Mouse (Mus musculus) MEL (cell line): Measurements from ENCODE around the gene Myo1e.

Experiments
- CHD2 ChIP-seq: IDR thresholded peaks from 2 replicates; pipeline ENCODE4 v1.6.1; 2011; ENCODE audit warnings: low read length, improper control_type of control experiment
- CTCF ChIP-seq, 3 experiments: IDR thresholded peaks in 2 of 3; conservative IDR thresholded peaks in 1 of 3; 2 replicates each; pipeline ENCODE4 v1.5.1; 2011 to 2012; ENCODE audit warnings: low read length in 3 of 3, low read depth in 2 of 3, mild to moderate bottlenecking in 2 of 3, improper control_type of control experiment in 1 of 3, inconsistent platforms in 1 of 3, mixed read lengths in 1 of 3, moderate library complexity in 1 of 3; ENCODE audit not compliant: control insufficient read depth in 1 of 3, insufficient read depth in 1 of 3, poor library complexity in 1 of 3, severe bottlenecking in 1 of 3
- EP300 ChIP-seq, 2 experiments: IDR thresholded peaks; 2 replicates each; pipeline ENCODE4 v1.6.1; 2011; ENCODE audit warnings: improper control_type of control experiment in 2 of 2, low read length in 2 of 2, low read depth in 1 of 2, mild to moderate bottlenecking in 1 of 2
- ETS1 ChIP-seq: IDR thresholded peaks from 2 replicates; pipeline ENCODE4 v1.6.1; 2012; ENCODE audit warnings: low read depth, mild to moderate bottlenecking, inconsistent platforms, low read length, improper control_type of control experiment, moderate library complexity
- GATA1 ChIP-seq: IDR thresholded peaks from 2 replicates; pipeline ENCODE4 v1.6.1; 2011; ENCODE audit warnings: low read depth, low read length, improper control_type of control experiment
- KAT2A ChIP-seq: conservative IDR thresholded peaks from 2 replicates; pipeline ENCODE4 v1.6.1; 2012; ENCODE audit warnings: low read depth, low read length, improper control_type of control experiment, inconsistent platforms
- MAFK ChIP-seq: IDR thresholded peaks from 2 replicates; pipeline ENCODE4 v1.6.1; 2011; ENCODE audit warnings: low read depth, mild to moderate bottlenecking, low read length, improper control_type of control experiment, borderline replicate concordance
- MAZ ChIP-seq: IDR thresholded peaks from 2 replicates; pipeline ENCODE4 v1.6.1; 2012; ENCODE audit warnings: low read depth, mild to moderate bottlenecking, inconsistent platforms, low read length, improper control_type of control experiment
- POLR2A ChIP-seq, 2 experiments: IDR thresholded peaks; 2 replicates each; pipeline ENCODE4 v1.6.1; 2011 to 2012; ENCODE audit warnings: low read length in 2 of 2, mild to moderate bottlenecking in 2 of 2, control low read depth in 1 of 2, improper control_type of control experiment in 1 of 2, low read depth in 1 of 2, moderate library complexity in 1 of 2; ENCODE audit not compliant: control insufficient read depth in 1 of 2, insufficient read depth in 1 of 2, poor library complexity in 1 of 2
- POLR2AphosphoS5 ChIP-seq: IDR thresholded peaks from 2 replicates; pipeline ENCODE4 v1.6.1; 2012; ENCODE audit warnings: low read depth, borderline replicate concordance, mild to moderate bottlenecking, inconsistent platforms, low read length, moderate library complexity, mixed read lengths
- USF1 ChIP-seq: IDR thresholded peaks from 2 replicates; pipeline ENCODE4 v1.6.1; 2014; ENCODE audit warnings: low read depth, mild to moderate bottlenecking, inconsistent platforms, low read length, improper control_type of control experiment, moderate library complexity
- USF2 ChIP-seq, 2 experiments: IDR thresholded peaks; 2 replicates each; pipeline ENCODE4 v1.6.1; 2011 to 2012; ENCODE audit warnings: improper control_type of control experiment in 2 of 2, low read length in 2 of 2, borderline replicate concordance in 1 of 2, inconsistent platforms in 1 of 2, low read depth in 1 of 2, mild to moderate bottlenecking in 1 of 2; ENCODE audit not compliant: insufficient read depth in 1 of 2
- ZC3H11A ChIP-seq: IDR thresholded peaks from 2 replicates; pipeline ENCODE4 v1.6.1; 2012; ENCODE audit warnings: low read depth, mild to moderate bottlenecking, inconsistent platforms, low read length, improper control_type of control experiment
- ZNF384 ChIP-seq: IDR thresholded peaks from 2 replicates; pipeline ENCODE4 v1.6.1; 2012; ENCODE audit warnings: low read depth, mild to moderate bottlenecking, inconsistent platforms, low read length, improper control_type of control experiment

- TF ChIP-seq POLR2A (IDR thresholded peaks at IDR 0.05; ENCODE audit: control insufficient read depth in 1 of 2, insufficient read depth in 1 of 2, low read depth in 1 of 2, low read length in 2 of 2, poor library complexity in 1 of 2) = no peak
- no peak for TF ChIP-seq MAZ
- no peak for TF ChIP-seq USF2 (IDR thresholded peaks at IDR 0.05; ENCODE audit: borderline replicate concordance in 1 of 2, insufficient read depth in 1 of 2, low read depth in 1 of 2, low read length in 2 of 2)
- no peak for TF ChIP-seq CHD2
- no peak for TF ChIP-seq CTCF (IDR thresholded peaks at IDR 0.05 in 2 of 3, conservative IDR thresholded peaks at IDR 0.05 in 1 of 3; ENCODE audit: control insufficient read depth in 1 of 3, insufficient read depth in 1 of 3, low read depth in 2 of 3, low read length in 3 of 3, poor library complexity in 1 of 3, severe bottlenecking in 1 of 3)
- no peak for TF ChIP-seq ETS1
- no peak for TF ChIP-seq GATA1
- no peak for TF ChIP-seq POLR2AphosphoS5
- TF ChIP-seq ZNF384 = no peak
- no peak for TF ChIP-seq EP300 (IDR thresholded peaks at IDR 0.05; ENCODE audit: low read depth in 1 of 2, low read length in 2 of 2)
- TF ChIP-seq KAT2A = no peak
- TF ChIP-seq USF1 = no peak
- no peak for TF ChIP-seq MAFK
- TF ChIP-seq ZC3H11A = no peak
Measured at GRCm38 (mm10) chr9:70365915-70366314, 158.8 kb downstream of the Myo1e start.
